Mouse (Mus musculus): Measurements from ENCODE around the gene Stip1.

DNA sequence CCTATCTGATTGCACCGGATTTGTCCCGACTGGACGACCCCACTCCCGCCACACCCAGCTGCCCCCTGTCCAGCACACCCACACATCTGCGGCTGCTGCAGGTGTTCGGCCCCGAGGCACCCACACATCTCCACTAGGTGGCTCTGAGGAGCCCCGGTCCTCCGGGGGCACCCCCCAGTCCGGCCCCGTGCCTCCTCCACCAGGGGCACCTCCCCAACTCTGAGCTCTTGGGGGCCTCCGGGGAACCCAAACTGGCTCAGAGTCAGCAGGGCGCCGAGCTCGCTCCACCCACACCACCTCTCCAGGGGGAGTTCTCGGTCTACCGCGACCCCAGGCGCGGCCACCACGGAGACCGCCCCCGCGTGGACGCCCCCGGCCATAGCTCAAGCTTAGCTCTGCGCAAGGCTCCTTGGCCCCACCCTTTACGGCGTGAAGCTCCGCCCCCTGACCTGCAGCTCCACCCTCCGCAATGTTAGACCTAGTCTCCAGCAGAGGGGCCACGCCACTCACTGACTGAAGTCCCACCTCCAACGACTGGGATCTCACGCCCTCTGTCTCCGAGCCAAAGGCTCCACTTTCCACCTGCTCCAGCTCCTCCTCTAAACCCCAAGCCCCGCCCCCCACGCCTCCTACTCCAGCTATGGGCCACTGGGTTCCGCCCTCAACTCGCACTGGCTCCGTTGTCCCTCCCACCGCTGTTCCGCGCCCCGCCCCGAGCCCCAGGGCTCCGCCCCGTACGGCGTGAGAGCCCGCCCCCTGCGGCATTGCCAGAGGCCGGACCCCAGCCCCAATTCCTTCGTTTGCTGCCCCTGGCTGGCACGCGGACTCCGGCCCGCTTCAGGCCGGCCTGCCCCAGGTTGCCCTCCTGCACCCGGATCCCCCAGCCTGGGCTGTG, 60.0 kb downstream of the Stip1 start:
- TF ChIP-seq POLR2A (IDR thresholded peaks at IDR 0.05; ENCODE audit: borderline replicate concordance, extremely low read depth, insufficient read depth, insufficient read length, poor library complexity, severe bottlenecking): peak; percentile 68
- peak; percentile 65 for TF ChIP-seq CTCF (IDR thresholded peaks at IDR 0.05; ENCODE audit: borderline replicate concordance, extremely low read depth, insufficient read depth, insufficient read length)
